Mouse (Mus musculus) stomach, postnatal 0 days (tissue): ENCODE results near the gene Megf11. TPM values are rescaled to one million over a fixed set of nuclear protein-coding genes. Genes with fewer than 3 reads are reported as not detected.

Source experiments
- ATAC-seq: fragments of 200-750 bp; cut with Nextera tagmentation; 2 replicates; pipeline ENCODE4 v1.8.0; 2017; ENCODE audit not compliant: low FRiP score, low TSS enrichment
- DNase-seq: peaks from one replicate; pipeline ENCODE4 v3.0.0-alpha.2; 2016; ENCODE audit warnings: low spot score
- H3K27ac ChIP-seq: fragments of 300-500 bp; sonication (generic); replicated peaks from 2 replicates; pipeline ENCODE4 v1.5.1; 2014; ENCODE audit warnings: mild to moderate bottlenecking, control low read depth
- H3K27me3 ChIP-seq: fragments of 300-500 bp; sonication (generic); 2 replicates; pipeline ENCODE4 v1.6.1; 2014; ENCODE audit warnings: low read length; ENCODE audit not compliant: control insufficient read depth, insufficient read depth
- H3K36me3 ChIP-seq: fragments of 300-500 bp; sonication (generic); 2 replicates; pipeline ENCODE4 v1.6.1; 2014; ENCODE audit warnings: low read length, mixed read lengths; ENCODE audit not compliant: control insufficient read depth, insufficient read depth
- H3K4me1 ChIP-seq: fragments of 300-500 bp; sonication (generic); replicated peaks from 2 replicates; pipeline ENCODE4 v1.6.1; 2014; ENCODE audit warnings: antibody characterized with exemption; ENCODE audit not compliant: control insufficient read depth, insufficient read depth
- H3K4me2 ChIP-seq: fragments of 300-500 bp; sonication (generic); replicated peaks from 2 replicates; pipeline ENCODE4 v1.6.1; 2014; ENCODE audit warnings: low read depth, mild to moderate bottlenecking, control low read depth, moderate library complexity
- H3K4me3 ChIP-seq: fragments of 300-500 bp; sonication (generic); 2 replicates; pipeline ENCODE4 v1.5.1; 2014; ENCODE audit warnings: low read depth, low read length, control low read depth
- H3K9ac ChIP-seq: fragments of 300-500 bp; sonication (generic); 2 replicates; pipeline ENCODE4 v1.6.1; 2014; ENCODE audit warnings: mild to moderate bottlenecking, low read length, control low read depth, mixed read lengths
- H3K9me3 ChIP-seq: fragments of 300-500 bp; sonication (generic); 2 replicates; pipeline ENCODE4 v1.6.1; 2016; ENCODE audit warnings: low read length; ENCODE audit not compliant: control insufficient read depth
- CTCF ChIP-seq: IDR thresholded peaks from 2 replicates; pipeline ENCODE4 v1.5.1; 2016; ENCODE audit warnings: antibody characterized with exemption, low read depth, mild to moderate bottlenecking, moderate library complexity
- EP300 ChIP-seq: optimal IDR thresholded peaks from 2 replicates; pipeline ENCODE3; 2016; ENCODE audit warnings: antibody characterized with exemption
- WGBS: fragments of 180-500 bp; shearing (Covaris S2); extraction: QIAGEN DNeasy Blood & Tissue Kit; methylation state at CpG from one replicate; pipeline ENCODE4 v1.1.7; 2014; 5-methylcytosine and 5-hydroxymethylcytosine counted together
- polyA plus RNA-seq: library from polyadenylated mRNA; unstranded; fragments of >200 nt; fragmentation: Nextera tagmentation; extraction: Ambion mirVana; gene quantifications from 2 replicates; pipeline ENCODE4 v1.2.1, GENCODE M21; 2015

Megf11 gene
- polyA plus RNA-seq, 1 experiment from 2014 or later, result 0.46 TPM

DNA sequence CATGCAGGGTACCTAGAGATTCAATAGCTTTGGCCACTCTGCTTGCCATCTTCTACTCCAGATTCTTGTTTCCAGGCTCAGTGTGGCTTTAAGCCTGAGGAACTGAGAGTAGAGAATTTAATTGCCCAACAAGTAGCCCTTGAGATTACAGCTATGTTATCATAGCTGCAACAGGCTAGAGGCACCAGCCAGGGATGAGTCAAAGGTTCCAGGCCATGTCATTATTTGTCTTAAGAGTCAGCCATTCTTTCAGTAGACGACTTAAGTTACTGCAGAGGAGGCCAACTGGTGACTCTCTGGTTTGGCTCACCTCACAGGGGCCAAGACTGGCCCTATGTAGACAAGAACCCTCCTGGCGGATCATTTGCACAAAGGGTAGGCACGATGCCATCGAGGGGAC is 311.0 kb downstream of the Megf11 start:
- Histone ChIP-seq H3K36me3 (peaks cover 9% of the 10 kb centered on the region), H3K4me1 (peaks cover 2% of the 10 kb centered on the region; the same call in 1 of the 2 replicates), H3K9ac (no peak overlapping the region), H3K4me2 (no peak overlapping the region), H3K27ac (no peak overlapping the region; the same call in 1 of the 2 replicates), H3K9me3 (no peaks in the 10 kb centered on the region), H3K4me3 (no peak overlapping the region), H3K27me3 (no peaks in the 10 kb centered on the region)
- no peak for DNase-seq
- peak; percentile 38; the same call in 1 of the 2 replicates for ATAC-seq
- TF ChIP-seq EP300 (no peak), CTCF (no peak)
- 76% methylated on average over 4 of the region's 4 CpGs for WGBS

DNA sequence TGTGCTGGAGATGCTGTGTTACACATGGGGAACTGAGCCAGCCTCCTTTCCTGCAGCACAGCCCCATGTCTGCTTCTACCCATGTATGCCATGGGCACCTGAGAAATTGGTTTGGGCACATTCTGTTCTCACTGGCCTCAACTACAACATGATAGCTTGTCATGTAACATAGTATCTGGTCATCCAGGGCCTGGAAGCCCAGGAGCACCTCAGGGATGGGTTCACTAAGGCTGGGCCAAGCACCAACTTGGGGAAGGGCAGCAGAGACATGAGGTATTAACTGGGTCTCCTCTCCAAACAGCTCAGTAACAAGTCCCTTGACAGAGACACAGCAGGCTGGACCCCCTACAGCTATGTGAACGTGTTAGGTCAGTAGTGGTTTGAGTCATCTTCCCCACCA is 311.6 kb downstream of the Megf11 start:
- H3K4me1 ChIP-seq, result peaks cover 2% of the 10 kb centered on the region; the same call in 1 of the 2 replicates
- TF ChIP-seq CTCF (no peak), EP300 (no peak)
- 71% methylated on average over 1 of the region's 1 CpGs for WGBS
- DNase-seq, result no peak
- H3K9me3 ChIP-seq, result no peaks in the 10 kb centered on the region
- no peak overlapping the region for H3K27ac ChIP-seq
- H3K36me3 ChIP-seq, result peaks cover 9% of the 10 kb centered on the region
- no peak for ATAC-seq
- H3K4me2 ChIP-seq, result no peak overlapping the region
- no peaks in the 10 kb centered on the region for H3K27me3 ChIP-seq
- no peak overlapping the region for H3K4me3 ChIP-seq
- H3K9ac ChIP-seq, result no peak overlapping the region

DNA sequence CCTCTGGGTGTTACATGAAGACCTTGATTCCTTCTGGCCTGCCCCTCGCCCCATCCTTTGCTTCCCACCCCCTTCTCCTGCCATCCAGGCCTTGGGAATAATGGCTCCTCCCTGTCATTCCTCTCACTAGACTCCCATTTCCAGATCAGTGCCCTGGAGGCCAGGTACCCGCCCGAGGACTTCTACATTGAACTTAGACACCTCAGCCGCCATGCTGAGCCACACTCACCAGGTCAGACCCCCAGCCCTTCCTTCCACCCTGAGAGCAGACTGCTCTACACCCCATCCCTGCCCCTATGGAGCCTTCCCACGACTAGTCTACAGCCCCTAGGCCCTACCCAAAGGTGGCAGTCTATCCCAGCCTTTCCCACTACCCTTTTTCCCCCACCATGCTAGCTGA is 312.3 kb downstream of the Megf11 start:
- H3K4me1 ChIP-seq, result peaks cover 2% of the 10 kb centered on the region; the same call in 1 of the 2 replicates
- no peaks in the 10 kb centered on the region for H3K9me3 ChIP-seq
- H3K4me2 ChIP-seq, result no peak overlapping the region
- no peak overlapping the region for H3K4me3 ChIP-seq
- 91% methylated on average over 5 of the region's 5 CpGs for WGBS
- ATAC-seq (no peak), DNase-seq (no peak)
- H3K9ac ChIP-seq, result no peak overlapping the region
- TF ChIP-seq EP300 (no peak), CTCF (no peak)
- no peaks in the 10 kb centered on the region for H3K27me3 ChIP-seq
- H3K27ac ChIP-seq, result no peak overlapping the region
- H3K36me3 ChIP-seq, result peaks cover 9% of the 10 kb centered on the region

DNA sequence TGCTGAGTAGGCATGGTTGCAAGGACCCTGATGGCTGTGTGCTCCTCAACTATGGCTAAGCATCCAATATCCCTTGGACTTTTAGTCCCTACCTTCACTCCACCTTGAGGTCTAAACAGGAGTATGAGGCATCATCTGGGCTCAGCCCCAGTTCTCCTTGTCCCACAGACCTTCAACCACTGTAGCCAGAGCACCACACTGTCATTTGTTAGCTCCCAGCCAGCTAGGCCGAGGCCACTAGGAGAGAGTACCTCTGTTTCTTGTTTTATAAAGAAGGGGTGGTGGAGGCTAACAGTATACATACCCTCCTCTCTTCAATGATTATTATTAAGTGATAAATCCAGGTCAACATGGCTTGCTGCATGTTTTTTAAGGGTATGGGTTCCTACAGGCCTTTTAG is 313.2 kb downstream of the Megf11 start:
- Histone ChIP-seq H3K4me3 (no peak overlapping the region), H3K36me3 (peaks cover 9% of the 10 kb centered on the region), H3K4me1 (peaks cover 2% of the 10 kb centered on the region; the same call in 1 of the 2 replicates), H3K9me3 (no peaks in the 10 kb centered on the region), H3K27ac (no peak overlapping the region), H3K27me3 (no peaks in the 10 kb centered on the region), H3K4me2 (no peak overlapping the region), H3K9ac (no peak overlapping the region)
- DNase-seq (no peak), ATAC-seq (no peak)
- WGBS, result 89% methylated on average over 1 of the region's 1 CpGs
- TF ChIP-seq EP300, result no peak

DNA sequence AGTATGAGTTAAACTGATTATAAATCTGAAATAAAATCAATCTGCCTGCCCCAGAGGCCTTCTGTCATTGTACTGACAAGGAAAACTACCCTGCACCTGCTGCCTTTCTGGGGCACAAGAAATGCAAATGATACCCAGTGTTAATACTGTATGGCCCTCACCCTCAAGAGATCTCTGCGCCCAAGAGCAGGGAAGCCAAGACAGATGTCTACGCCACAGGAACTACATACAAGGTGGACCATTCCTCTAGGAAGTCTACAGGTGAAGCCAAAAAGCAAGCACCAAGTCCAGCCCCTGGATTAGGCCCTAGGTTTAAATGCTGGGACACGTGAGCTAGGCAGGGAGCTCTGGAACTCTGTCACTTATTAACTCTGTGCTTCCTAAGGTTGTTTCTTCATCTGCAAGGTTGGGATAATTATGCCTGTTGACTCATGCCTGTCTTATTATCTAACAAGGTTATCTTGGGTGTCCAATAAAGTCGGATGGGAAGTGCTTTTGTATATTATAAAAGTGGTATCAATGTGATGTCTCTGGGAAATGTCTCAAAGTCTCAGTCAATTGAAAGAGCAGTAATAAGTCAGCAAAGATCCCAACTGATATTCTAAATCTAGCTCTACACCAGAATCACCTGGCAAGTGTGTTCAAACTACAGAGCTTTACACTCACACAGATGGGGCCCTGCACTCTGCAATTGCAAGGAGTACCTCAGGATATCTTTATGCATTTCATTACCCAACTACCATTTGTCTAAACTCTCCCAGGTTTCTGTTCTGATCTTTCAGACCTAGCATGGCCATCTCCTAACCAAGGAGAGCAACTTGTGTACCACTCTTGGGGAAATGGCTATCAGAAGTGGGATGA is 315.3 kb downstream of the Megf11 start:
- Histone ChIP-seq H3K9me3 (no peaks in the 10 kb centered on the region), H3K4me2 (no peak overlapping the region), H3K27me3 (no peaks in the 10 kb centered on the region), H3K36me3 (peaks cover 3% of the 10 kb centered on the region; the same call in 1 of the 2 replicates), H3K27ac (peak overlapping the region; percentile 49; the same call in 1 of the 2 replicates), H3K4me3 (no peak overlapping the region), H3K4me1 (peaks cover 2% of the 10 kb centered on the region; the same call in 1 of the 2 replicates), H3K9ac (no peak overlapping the region)
- no peak for TF ChIP-seq EP300
- no peak for TF ChIP-seq CTCF
- ATAC-seq (no peak), DNase-seq (no peak)
- 71% methylated on average over 4 of the region's 4 CpGs for WGBS

DNA sequence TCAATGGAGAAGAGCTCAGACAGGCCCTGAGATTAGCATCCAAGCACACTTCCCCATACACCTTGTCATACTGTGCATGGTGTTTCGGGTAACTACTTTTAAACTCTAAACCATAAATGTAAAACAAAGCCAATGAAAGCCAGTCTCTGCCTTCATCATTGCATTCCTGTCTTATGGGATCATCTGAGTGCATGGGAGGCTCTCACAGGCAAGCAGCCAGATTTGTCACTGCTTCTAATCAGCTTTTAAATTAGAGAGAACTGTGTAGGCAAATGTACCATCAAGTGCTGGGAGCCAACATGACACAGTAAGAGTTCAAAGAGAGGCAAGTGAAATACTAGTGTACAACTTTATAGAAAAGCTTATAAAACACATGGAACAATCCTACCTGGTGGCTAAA is 316.2 kb downstream of the Megf11 start:
- 56% methylated on average over 1 of the region's 1 CpGs for WGBS
- Histone ChIP-seq H3K9me3 (no peaks in the 10 kb centered on the region), H3K27me3 (no peaks in the 10 kb centered on the region), H3K4me2 (no peak overlapping the region), H3K4me3 (no peak overlapping the region), H3K27ac (peak overlapping the region; percentile 49; the same call in 1 of the 2 replicates), H3K4me1 (peaks cover 2% of the 10 kb centered on the region; the same call in 1 of the 2 replicates), H3K36me3 (peaks cover 3% of the 10 kb centered on the region; the same call in 1 of the 2 replicates), H3K9ac (no peak overlapping the region)
- TF ChIP-seq EP300, result no peak
- TF ChIP-seq CTCF, result no peak
- DNase-seq, result no peak
- no peak for ATAC-seq
